Mouse (Mus musculus) hindbrain, embryonic 15.5 days (tissue): ENCODE measurements around the gene Myof. TPM values are rescaled to one million over a fixed set of nuclear protein-coding genes. Genes with fewer than 3 reads are reported as not detected.

Source experiments
- ATAC-seq: fragments of 200-750 bp; cut with Nextera tagmentation; 2 replicates; pipeline ENCODE4 v1.8.0; 2017; ENCODE audit warnings: low read depth, moderate number of reproducible peaks, moderate TSS enrichment; ENCODE audit not compliant: low FRiP score
- H3K27ac ChIP-seq: fragments of 300-500 bp; sonication (generic); replicated peaks from 2 replicates; pipeline ENCODE4 v1.5.1; 2015; ENCODE audit warnings: mild to moderate bottlenecking, inconsistent platforms
- H3K27me3 ChIP-seq: fragments of 300-500 bp; sonication (generic); 2 replicates; pipeline ENCODE4 v1.6.1; 2015; ENCODE audit warnings: control low read depth, inconsistent platforms
- H3K36me3 ChIP-seq: fragments of 300-500 bp; sonication (generic); 2 replicates; pipeline ENCODE4 v1.6.1; 2015; ENCODE audit warnings: control low read depth, inconsistent platforms
- H3K4me1 ChIP-seq: fragments of 300-500 bp; sonication (generic); replicated peaks from 2 replicates; pipeline ENCODE4 v1.6.1; 2015; ENCODE audit warnings: control low read depth, inconsistent platforms
- H3K4me2 ChIP-seq: fragments of 300-500 bp; sonication (generic); 2 replicates; pipeline ENCODE4 v1.6.1; 2015; ENCODE audit warnings: moderate library complexity, mild to moderate bottlenecking, inconsistent platforms
- H3K4me3 ChIP-seq: fragments of 300-500 bp; sonication (generic); 2 replicates; pipeline ENCODE4 v1.5.1; 2015; ENCODE audit warnings: mild to moderate bottlenecking, inconsistent platforms
- H3K9ac ChIP-seq: fragments of 300-500 bp; sonication (generic); 2 replicates; pipeline ENCODE4 v1.6.1; 2015; ENCODE audit warnings: inconsistent platforms
- H3K9me3 ChIP-seq: fragments of 300-500 bp; sonication (generic); 2 replicates; pipeline ENCODE4 v1.6.1; 2016; ENCODE audit warnings: control low read depth, inconsistent platforms
- WGBS: fragments of 180-500 bp; shearing (Covaris S2); methylation state at CpG from one replicate; pipeline ENCODE4 v1.1.7; 2015; 5-methylcytosine and 5-hydroxymethylcytosine counted together
- polyA plus RNA-seq: library from polyadenylated mRNA; unstranded; fragments of >200 nt; fragmentation: Nextera tagmentation; extraction: Ambion mirVana; gene quantifications from 2 replicates; pipeline ENCODE4 v1.2.1, GENCODE M21; 2015

Gene Myof
- polyA plus RNA-seq, 1 experiment from 2014 or later, result 1.6 TPM

DNA sequence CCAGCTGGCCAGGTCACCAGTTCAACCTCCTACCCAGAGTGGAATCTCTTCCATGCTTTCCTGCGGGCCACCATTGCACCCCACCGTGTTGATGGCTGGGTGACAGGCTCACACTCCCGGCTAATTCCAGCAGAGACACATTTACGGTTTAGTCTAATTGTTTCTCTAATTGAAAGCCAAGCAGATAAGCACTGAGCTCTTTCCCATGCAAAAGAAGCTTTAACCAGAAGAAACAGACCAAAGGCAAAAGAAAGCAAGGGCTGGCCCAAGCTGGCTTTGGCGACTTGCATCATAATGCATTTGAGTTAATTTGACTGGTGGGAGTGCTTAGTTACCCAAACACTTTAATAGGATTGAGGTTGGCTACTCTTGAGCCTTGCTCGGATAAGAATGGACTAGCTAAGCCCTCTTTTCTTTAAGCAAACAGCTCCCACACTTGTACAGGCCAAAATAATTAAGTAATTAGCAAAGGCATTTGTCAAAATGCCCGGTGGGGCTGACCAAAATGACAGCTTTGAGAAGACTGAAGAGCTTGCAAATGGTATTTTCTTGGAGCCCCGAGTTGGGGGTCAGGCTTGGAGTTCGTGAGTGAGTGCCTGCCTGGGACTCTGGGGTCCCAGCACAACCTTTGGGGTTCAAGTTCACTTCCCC is 161.8 kb downstream of the Myof start:
- Histone ChIP-seq H3K9ac (no peak overlapping the region), H3K4me1 (peaks cover 17% of the 10 kb centered on the region), H3K4me3 (no peak overlapping the region), H3K36me3 (no peaks in the 10 kb centered on the region), H3K27me3 (peaks cover 72% of the 10 kb centered on the region), H3K27ac (no peak overlapping the region), H3K4me2 (no peak overlapping the region), H3K9me3 (no peaks in the 10 kb centered on the region)
- WGBS, result 3% methylated on average over 9 of the region's 9 CpGs
- no peak for ATAC-seq

DNA sequence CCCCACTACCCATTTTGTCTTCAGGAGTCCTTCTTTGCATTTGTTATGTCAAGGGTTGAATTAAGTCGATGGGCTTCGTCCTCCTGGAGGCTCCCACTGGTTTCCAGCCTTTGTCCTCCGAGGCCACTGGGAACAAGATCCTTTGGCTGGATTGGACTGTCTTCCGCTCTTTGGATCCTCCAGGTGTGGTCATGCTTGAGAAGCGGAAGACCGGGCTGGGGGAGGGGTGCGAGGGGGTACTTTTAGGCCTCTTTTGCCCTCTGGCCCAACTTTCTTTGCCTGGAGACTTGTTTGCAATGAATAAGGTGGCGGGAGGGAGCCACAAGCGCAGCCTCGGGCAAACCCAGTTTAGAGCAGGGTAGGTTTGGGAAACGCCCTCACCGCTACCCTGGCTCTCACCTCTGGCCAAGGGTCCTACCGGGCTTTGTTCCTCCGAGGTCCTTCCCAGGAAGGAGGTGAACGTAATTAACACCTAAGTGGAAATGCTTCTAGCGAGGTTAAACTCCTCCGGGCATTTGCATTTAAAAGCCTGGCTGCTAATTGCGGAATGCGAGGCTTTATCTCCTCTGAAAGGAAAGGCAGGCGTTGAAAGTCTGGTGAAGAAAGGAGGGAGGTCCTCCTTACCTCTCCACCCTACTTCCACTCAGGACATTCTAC is 165.7 kb downstream of the Myof start:
- H3K4me3 ChIP-seq, result peak overlapping the region; percentile 11; the same call in 1 of the 2 replicates
- H3K36me3 ChIP-seq, result no peaks in the 10 kb centered on the region
- H3K4me1 ChIP-seq, result peaks cover 15% of the 10 kb centered on the region

DNA sequence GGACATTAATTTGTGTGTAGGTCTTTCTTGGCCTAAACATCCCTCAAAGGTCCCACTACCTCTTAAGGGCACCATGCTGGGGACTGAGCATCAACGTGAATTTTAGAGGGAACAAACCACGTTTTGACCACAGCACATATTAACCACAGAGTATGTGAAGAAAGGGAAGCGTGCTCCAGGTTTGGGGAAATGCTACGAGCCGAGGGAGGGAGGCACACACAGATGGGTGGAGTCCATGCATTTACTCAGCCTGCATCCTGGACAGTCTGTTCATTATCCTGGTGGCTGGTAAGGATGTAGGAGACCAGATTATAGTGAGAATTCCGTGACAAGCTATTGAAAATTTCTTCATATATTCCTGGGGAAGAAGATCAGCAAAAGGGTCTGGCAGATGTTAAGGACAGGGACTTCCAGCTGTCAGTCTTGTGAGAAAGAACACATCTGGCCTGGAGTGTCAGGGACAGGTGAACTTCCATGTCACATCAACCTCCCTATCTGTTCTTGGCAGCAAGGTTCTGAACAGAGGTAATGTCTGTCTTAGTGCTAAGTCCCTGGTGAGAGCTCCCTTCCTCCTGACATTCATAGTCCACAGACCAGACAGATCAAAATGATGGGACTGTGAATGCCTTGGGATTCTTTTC is 166.7 kb downstream of the Myof start:
- Histone ChIP-seq H3K9ac (no peak overlapping the region), H3K9me3 (no peaks in the 10 kb centered on the region), H3K4me1 (peaks cover 15% of the 10 kb centered on the region), H3K27ac (no peak overlapping the region), H3K4me3 (no peak overlapping the region), H3K27me3 (peaks cover 42% of the 10 kb centered on the region), H3K4me2 (no peak overlapping the region), H3K36me3 (no peaks in the 10 kb centered on the region)
- no peak for ATAC-seq
- 54% methylated on average over 6 of the region's 6 CpGs for WGBS

More for the DNA sequence above, 165.7 kb downstream of the Myof start:
- ATAC-seq, result no peak
- peaks cover 44% of the 10 kb centered on the region for H3K27me3 ChIP-seq
- H3K9ac ChIP-seq, result no peak overlapping the region
- no peak overlapping the region for H3K27ac ChIP-seq
- H3K4me2 ChIP-seq, result peak overlapping the region; percentile 43
- no peaks in the 10 kb centered on the region for H3K9me3 ChIP-seq
- 5% methylated on average over 20 of the region's 20 CpGs for WGBS

DNA sequence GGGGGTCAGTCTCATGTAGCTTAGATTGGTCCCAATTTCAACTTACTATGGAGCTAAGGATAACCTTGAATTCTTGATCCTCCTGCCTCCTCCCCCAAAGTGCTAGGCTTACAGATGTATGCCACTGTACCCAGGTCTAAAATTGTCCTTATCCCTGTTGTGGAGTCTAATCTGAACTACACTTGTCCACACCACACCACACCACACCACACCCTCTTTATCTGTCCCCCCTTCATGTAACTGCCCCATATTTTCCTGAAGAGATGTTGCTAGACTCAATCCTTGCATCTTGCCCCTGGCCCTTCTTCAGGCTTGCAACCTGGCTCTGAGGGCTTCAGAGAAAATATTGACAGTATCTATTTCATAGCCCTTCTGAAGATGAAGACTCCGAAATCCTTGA is 169.9 kb downstream of the Myof start:
- WGBS, result 90% methylated on average over 1 of the region's 1 CpGs
- Histone ChIP-seq H3K4me3 (no peak overlapping the region), H3K27me3 (peaks cover 21% of the 10 kb centered on the region), H3K36me3 (no peaks in the 10 kb centered on the region), H3K9ac (no peak overlapping the region), H3K9me3 (no peaks in the 10 kb centered on the region), H3K27ac (no peak overlapping the region), H3K4me1 (peaks cover 12% of the 10 kb centered on the region), H3K4me2 (no peak overlapping the region)
- ATAC-seq, result no peak

DNA sequence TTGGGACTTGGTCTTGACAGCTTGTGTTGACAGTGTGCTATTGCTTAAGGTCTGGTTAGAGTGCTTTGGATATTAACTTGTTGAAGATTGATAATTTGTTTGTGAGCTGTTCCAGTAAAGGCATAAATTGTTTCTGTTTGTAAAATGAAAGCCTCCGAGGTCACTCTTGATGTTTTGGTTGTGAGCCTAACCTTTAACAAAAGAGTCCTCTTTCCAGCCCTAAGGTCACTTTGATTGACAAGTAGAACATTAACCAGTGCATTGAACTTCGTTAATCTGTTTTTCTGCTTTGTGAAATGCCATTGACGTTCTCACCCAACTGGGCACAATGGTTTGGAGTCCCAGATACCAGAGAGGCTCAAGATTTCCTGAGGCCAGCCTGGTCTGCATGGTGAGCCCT is 175.8 kb downstream of the Myof start:
- no peaks in the 10 kb centered on the region for H3K9me3 ChIP-seq
- 58% methylated on average over 3 of the region's 3 CpGs for WGBS
- no peak overlapping the region for H3K4me2 ChIP-seq
- no peak for ATAC-seq
- H3K9ac ChIP-seq, result no peak overlapping the region
- no peak overlapping the region for H3K27ac ChIP-seq
- H3K27me3 ChIP-seq, result no peaks in the 10 kb centered on the region
- no peaks in the 10 kb centered on the region for H3K36me3 ChIP-seq
- H3K4me3 ChIP-seq, result no peak overlapping the region
- no peaks in the 10 kb centered on the region for H3K4me1 ChIP-seq

DNA sequence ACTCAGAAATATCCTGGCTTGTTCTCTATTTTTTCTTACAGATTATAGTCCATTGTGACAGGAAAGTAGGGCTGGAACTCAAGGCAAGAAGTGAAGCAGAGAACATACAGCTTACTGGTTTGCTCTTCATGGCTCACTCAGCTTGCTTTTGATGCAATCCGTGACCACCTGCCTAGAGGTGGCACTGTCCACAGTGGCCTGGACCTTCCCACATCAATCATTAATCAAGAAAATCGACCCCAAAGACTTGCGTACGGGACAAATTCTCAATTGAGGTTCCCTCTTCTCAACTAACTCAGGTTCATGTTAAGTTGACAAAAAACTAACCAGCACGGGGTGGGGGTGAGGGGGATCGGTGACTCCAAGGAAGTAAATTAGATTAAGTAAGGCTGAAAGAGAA is 176.4 kb downstream of the Myof start:
- Histone ChIP-seq H3K4me2 (no peak overlapping the region), H3K9me3 (no peaks in the 10 kb centered on the region), H3K27me3 (no peaks in the 10 kb centered on the region), H3K4me1 (no peaks in the 10 kb centered on the region), H3K36me3 (no peaks in the 10 kb centered on the region), H3K27ac (no peak overlapping the region), H3K9ac (no peak overlapping the region), H3K4me3 (no peak overlapping the region)
- WGBS, result 91% methylated on average over 6 of the region's 6 CpGs
- no peak for ATAC-seq

DNA sequence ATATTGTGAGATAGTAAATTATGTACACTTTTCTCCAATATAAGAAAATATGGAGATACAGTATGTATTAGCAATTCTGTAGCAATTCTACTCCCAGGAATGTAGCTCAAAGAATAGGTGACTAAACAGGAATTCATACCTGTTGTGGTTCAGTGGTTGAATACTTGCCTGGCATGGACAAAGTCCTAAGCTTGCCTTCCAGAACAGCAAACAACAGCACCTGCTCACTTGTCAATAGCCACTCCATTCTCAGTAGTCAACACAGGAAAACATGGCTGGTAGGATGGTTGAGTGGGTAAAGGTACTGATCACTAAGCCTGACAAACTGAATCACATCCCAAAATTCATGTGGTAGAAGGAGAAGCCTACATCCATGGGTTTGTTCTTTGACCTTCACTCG is 182.2 kb downstream of the Myof start:
- Histone ChIP-seq H3K9ac (no peak overlapping the region), H3K9me3 (no peaks in the 10 kb centered on the region), H3K4me2 (no peak overlapping the region), H3K27me3 (no peaks in the 10 kb centered on the region), H3K4me3 (no peak overlapping the region), H3K27ac (no peak overlapping the region), H3K4me1 (no peaks in the 10 kb centered on the region), H3K36me3 (no peaks in the 10 kb centered on the region)
- WGBS, result 85% methylated on average over 1 of the region's 1 CpGs
- ATAC-seq, result no peak

DNA sequence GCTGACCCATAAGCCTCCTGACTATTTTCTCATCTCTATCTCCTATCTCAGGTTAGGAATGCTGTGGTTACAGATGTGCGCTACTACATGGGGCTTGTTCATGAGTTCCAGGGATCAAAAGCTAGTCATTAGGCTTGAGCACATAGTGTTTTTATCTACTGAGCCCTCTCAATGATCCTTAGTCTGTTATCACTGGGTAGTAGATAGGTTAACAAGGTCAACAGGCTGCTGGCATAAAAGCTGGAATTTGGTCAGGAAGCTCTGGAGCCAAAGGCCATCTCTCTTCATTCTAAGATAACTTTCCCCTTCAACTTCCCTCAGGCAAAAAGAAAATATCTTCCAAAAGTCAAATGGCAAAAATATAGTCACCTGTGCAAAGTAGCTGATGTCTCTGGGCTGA is 183.1 kb downstream of the Myof start:
- ATAC-seq, result no peak
- Histone ChIP-seq H3K4me1 (no peaks in the 10 kb centered on the region), H3K36me3 (no peaks in the 10 kb centered on the region), H3K4me3 (no peak overlapping the region), H3K27ac (no peak overlapping the region), H3K9ac (no peak overlapping the region), H3K4me2 (no peak overlapping the region), H3K27me3 (no peaks in the 10 kb centered on the region), H3K9me3 (no peaks in the 10 kb centered on the region)
- WGBS, result 100% methylated on average over 1 of the region's 1 CpGs

DNA sequence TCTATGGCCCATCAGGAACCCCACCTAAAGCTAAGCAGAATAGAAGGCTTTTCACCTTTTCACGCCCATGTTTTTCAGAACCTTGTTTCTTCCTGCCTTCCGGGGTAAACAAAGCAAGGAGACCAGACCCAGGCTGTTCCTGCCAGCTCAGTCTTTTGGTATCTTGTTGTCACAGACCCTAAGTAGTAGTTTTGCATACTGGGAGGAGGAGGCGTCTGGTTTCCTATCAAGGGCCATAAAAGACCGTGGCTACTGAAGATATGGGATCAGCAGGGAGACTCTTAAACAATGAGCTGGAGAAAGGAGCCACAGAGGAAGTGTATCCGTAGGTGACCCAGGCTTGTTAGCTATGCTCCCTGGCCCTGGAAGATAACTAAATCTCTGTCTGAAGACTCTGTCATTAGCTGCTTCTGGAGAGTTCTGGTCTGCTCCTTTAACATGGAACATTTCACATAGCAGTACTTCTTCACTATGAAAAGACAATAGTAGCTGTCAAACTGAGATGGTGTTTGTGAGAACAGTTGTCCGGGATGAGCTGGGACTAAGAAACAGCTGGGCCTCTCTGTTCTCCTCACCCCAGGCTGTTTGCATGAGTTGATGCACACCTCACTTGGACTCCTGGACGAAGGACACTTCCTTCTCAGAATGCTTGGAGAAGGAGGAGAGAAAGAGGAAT is 184.8 kb downstream of the Myof start:
- Histone ChIP-seq H3K9me3 (no peaks in the 10 kb centered on the region), H3K4me1 (no peaks in the 10 kb centered on the region), H3K4me2 (no peak overlapping the region), H3K9ac (no peak overlapping the region), H3K27me3 (no peaks in the 10 kb centered on the region), H3K4me3 (no peak overlapping the region), H3K27ac (no peak overlapping the region), H3K36me3 (no peaks in the 10 kb centered on the region)
- 41% methylated on average over 7 of the region's 7 CpGs for WGBS
- ATAC-seq, result no peak

DNA sequence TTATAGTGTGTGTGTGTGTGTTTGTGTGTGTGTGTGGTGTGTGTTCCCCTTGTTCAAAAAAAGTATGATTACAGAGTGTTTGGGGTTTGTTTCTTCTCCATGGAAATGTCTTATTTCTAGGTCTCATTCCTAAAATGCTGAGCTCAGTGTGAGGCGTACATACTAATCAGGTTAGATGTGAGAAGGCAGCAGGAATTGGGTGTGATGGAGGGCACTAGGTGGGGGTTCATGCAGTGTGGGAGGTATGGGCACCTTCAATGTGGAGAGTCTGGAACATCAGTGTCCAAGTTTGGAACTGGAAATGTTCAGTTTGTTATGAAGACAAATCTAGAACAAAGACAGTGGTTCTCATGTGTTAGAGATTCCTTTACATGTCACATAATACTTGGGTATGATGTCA is 191.3 kb downstream of the Myof start:
- Histone ChIP-seq H3K9me3 (no peaks in the 10 kb centered on the region), H3K9ac (no peak overlapping the region), H3K27me3 (no peaks in the 10 kb centered on the region), H3K4me3 (no peak overlapping the region), H3K4me2 (no peak overlapping the region), H3K36me3 (no peaks in the 10 kb centered on the region), H3K4me1 (no peaks in the 10 kb centered on the region), H3K27ac (no peak overlapping the region)
- WGBS, result 83% methylated on average over 1 of the region's 1 CpGs
- ATAC-seq, result no peak

DNA sequence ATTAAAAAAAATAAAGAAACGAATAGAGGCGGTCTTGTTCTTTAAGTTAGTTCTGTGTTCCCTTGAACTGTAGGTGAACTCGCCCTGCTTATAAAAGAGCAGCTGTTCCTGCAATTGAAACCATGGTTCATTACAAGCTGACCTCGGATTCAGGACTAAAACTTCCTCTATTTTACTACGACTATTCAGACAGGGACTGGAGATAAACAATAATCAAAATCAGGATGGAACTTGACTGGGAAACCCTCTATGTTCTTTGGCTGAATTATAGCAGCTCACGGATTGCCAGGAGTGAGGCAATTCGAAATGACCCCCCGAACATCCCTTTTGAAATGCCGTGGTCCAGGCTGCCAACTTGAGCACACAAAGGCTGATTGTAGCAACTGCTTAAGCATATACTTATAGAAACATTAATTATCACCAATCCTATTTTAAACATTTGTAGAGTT is 191.8 kb downstream of the Myof start:
- Histone ChIP-seq H3K4me1 (no peaks in the 10 kb centered on the region), H3K27ac (no peak overlapping the region), H3K27me3 (no peaks in the 10 kb centered on the region), H3K4me2 (no peak overlapping the region), H3K36me3 (no peaks in the 10 kb centered on the region), H3K4me3 (no peak overlapping the region), H3K9me3 (no peaks in the 10 kb centered on the region), H3K9ac (no peak overlapping the region)
- WGBS, result 51% methylated on average over 9 of the region's 9 CpGs
- no peak for ATAC-seq
